8 mouse cellular contexts compared by ENCODE assay signal in genomic region chr10:29361095-29361463, GRCm38 (mm10). TPM values are rescaled to one million over a fixed set of nuclear protein-coding genes. Genes with fewer than 3 reads are reported as not detected.
DNase-seq lines count a peak whose midpoint lies in the region; ATAC-seq and TF ChIP-seq lines count a peak whose summit lies in the region.

No protein-coding gene starts in this region.

- peak overlapping the region; percentile 90 for H3K4me3 ChIP-seq in heart, embryonic 11.5 days (ENCODE audit: low read depth, low read length)
- peak overlapping the region; percentile 89 for H3K4me3 ChIP-seq in G1E (ENCODE audit: low read depth, low read length)

- ATAC-seq in heart, embryonic 11.5 days (replicated peaks; ENCODE audit: insufficient number of reproducible peaks, low FRiP score, low TSS enrichment), result no peak
- peak; percentile 17; the same call in 1 of the 2 replicates for ATAC-seq in G1E (ENCODE audit: extremely low read depth, insufficient number of reproducible peaks, low FRiP score, poor library complexity, severe bottlenecking)
- peak; percentile 40 to 42; a peak in 3 of 4 replicates for ATAC-seq in hematopoietic stem cell, adult 5-6 weeks (replicated peaks in 1 of 2; ENCODE audit: insufficient read depth in 1 of 2, low FRiP score in 2 of 2, low TSS enrichment in 1 of 2, low read depth in 1 of 2, poor library complexity in 2 of 2, severe bottlenecking in 2 of 2)
- peak; percentile 20; the same call in 1 of the 2 replicates for ATAC-seq in megakaryocyte-erythroid progenitor cell, adult 5-6 weeks (replicated peaks; ENCODE audit: low FRiP score, low TSS enrichment, poor library complexity, severe bottlenecking)

- peak overlapping the region; percentile 98 for H3K27ac ChIP-seq in heart, embryonic 11.5 days (ENCODE audit: low read depth, low read length)

- H3K27me3 ChIP-seq in heart, embryonic 11.5 days (ENCODE audit: control insufficient read depth, insufficient read depth, low read length), result no peaks in the 10 kb centered on the region
- H3K27me3 ChIP-seq in G1E (ENCODE audit: insufficient read depth, low read length), result no peaks in the 10 kb centered on the region

- 0 out of 2 replicates have a peak, but pooled peaks cover 4% of the 10 kb centered on the region for H3K4me1 ChIP-seq in heart, embryonic 11.5 days (ENCODE audit: control insufficient read depth, insufficient read depth, low read length)
- H3K4me1 ChIP-seq in G1E (ENCODE audit: insufficient read depth, low read depth, low read length), result peaks cover 25% of the 10 kb centered on the region

- H3K36me3 ChIP-seq in heart, embryonic 11.5 days (ENCODE audit: control insufficient read depth, insufficient read depth, low read length), result no peaks in the 10 kb centered on the region
- peaks cover 13% of the 10 kb centered on the region for H3K36me3 ChIP-seq in G1E (replicated peaks)

- peak overlapping the region; percentile 79 for H3K4me2 ChIP-seq in heart, embryonic 11.5 days

- 4% methylated on average over 6 of the region's 6 CpGs for WGBS in heart, embryonic 11.5 days (ENCODE audit: insufficient replicate concordance)

- no peak for TF ChIP-seq CTCF in G1E (IDR thresholded peaks at IDR 0.05; ENCODE audit: low read depth, low read length)

- H3K9ac ChIP-seq in heart, embryonic 11.5 days (ENCODE audit: low read depth, low read length), result peak overlapping the region; percentile 95

- intact Hi-C loops in gastrocnemius, postnatal 36 days (cut with DNase I), result loop anchor here (5.0 kb wide), 1 partner anchor 49 kb away; the partner anchor contains the start of gene Echdc1

- no peaks in the 10 kb centered on the region for H3K9me3 ChIP-seq in heart, embryonic 11.5 days (replicated peaks; ENCODE audit: control insufficient read depth, low read length)
- no peaks in the 10 kb centered on the region for H3K9me3 ChIP-seq in G1E (replicated peaks)

- no peak for DNase-seq in heart, adult 8-10 months (ENCODE audit: low spot score)
- DNase-seq in G1E (ENCODE audit: low spot score), result no peak
- DNase-seq in frontal cortex, adult 2 months (ENCODE audit: extremely low spot score in 1 of 2, low spot score in 1 of 2), result no peak
- DNase-seq in cerebellum, adult 11 months, result no peak
- DNase-seq in gastrocnemius, postnatal 36 days, result no peak

RNA-seq across cellular contexts. Expression of gene Rnf146, which starts 1.2 kb away (rescaled TPM):
- polyA plus RNA-seq in heart, embryonic 11.5 days (2014; fragmentation: Nextera tagmentation; extraction: Ambion mirVana), result 25.4 and 44.8 TPM in 2 replicates
- total RNA-seq in heart, adult 8-10 months (2022), result 10 to 100 TPM; 51.1 to 55.8 (median 53.2) TPM
- total RNA-seq in G1E (2014; fragmentation: Nextera tagmentation), result 52.1 and 61.7 TPM in 2 replicates
- 55.2 and 63.8 TPM in 2 replicates for total RNA-seq in G1E (2017)
- 6.8 and 7.0 TPM in 2 replicates for polyA plus RNA-seq in G1E (2012)
- total RNA-seq in hematopoietic stem cell, adult 5-6 weeks (2017), result 81.9 and 82.3 TPM in 2 replicates
- 25.3 and 36.4 TPM in 2 replicates for total RNA-seq in megakaryocyte-erythroid progenitor cell, adult 5-6 weeks (2014; fragmentation: Nextera tagmentation)
- 51.3 and 61.2 TPM in 2 replicates for total RNA-seq in megakaryocyte-erythroid progenitor cell, adult 5-6 weeks (2017)
- polyA plus RNA-seq in frontal cortex, adult 2 months (2012; rRNA removed), result 85.7 and 89.7 TPM in 2 replicates
- total RNA-seq in gastrocnemius, postnatal 36 days (2021), result 10 to 100 TPM; 42.3 to 52.5 TPM

RNA-seq across cellular contexts. Expression of gene Echdc1, which starts 48.1 kb away (rescaled TPM):
- 27.9 and 29.2 TPM in 2 replicates for polyA plus RNA-seq in heart, embryonic 11.5 days (2014; fragmentation: Nextera tagmentation; extraction: Ambion mirVana)
- total RNA-seq in heart, adult 8-10 months (2022), result 10 to 100 TPM; 37.3 to 44.3 (median 40.4) TPM
- 39.5 and 41.3 TPM in 2 replicates for total RNA-seq in G1E (2014; fragmentation: Nextera tagmentation)
- total RNA-seq in G1E (2017), result 68.0 and 73.6 TPM in 2 replicates
- 2.5 and 3.7 TPM in 2 replicates for polyA plus RNA-seq in G1E (2012)
- total RNA-seq in hematopoietic stem cell, adult 5-6 weeks (2017), result 40.0 and 51.8 TPM in 2 replicates
- 14.0 and 24.1 TPM in 2 replicates for total RNA-seq in megakaryocyte-erythroid progenitor cell, adult 5-6 weeks (2014; fragmentation: Nextera tagmentation)
- 54.4 and 65.5 TPM in 2 replicates for total RNA-seq in megakaryocyte-erythroid progenitor cell, adult 5-6 weeks (2017)
- polyA plus RNA-seq in frontal cortex, adult 2 months (2012; rRNA removed), result 25.7 and 27.7 TPM in 2 replicates
- 10 to 100 TPM; 27.9 to 30.7 TPM for total RNA-seq in gastrocnemius, postnatal 36 days (2021)
